Mouse (Mus musculus) neutrophil, adult 5-6 weeks (primary cell): ENCODE results near the gene Tas1r1. TPM values are rescaled to one million over a fixed set of nuclear protein-coding genes. Genes with fewer than 3 reads are reported as not detected.

Source experiments
- ATAC-seq: fragments of 151-379, 151-347 bp; 2 replicates; pipeline ENCODE4 v1.8.0; 2017; ENCODE audit warnings: mild to moderate bottlenecking, moderate TSS enrichment; ENCODE audit not compliant: insufficient number of reproducible peaks, poor library complexity, low FRiP score, severe bottlenecking; ENCODE audit errors: extremely low read depth
- total RNA-seq: library from RNA; stranded (forward); fragments of 200-1000 nt; gene quantifications from 2 replicates; pipeline ENCODE4 v1.2.3, GENCODE M21; 2017

Gene Tas1r1
- total RNA-seq: not detected in 2 replicates

DNA sequence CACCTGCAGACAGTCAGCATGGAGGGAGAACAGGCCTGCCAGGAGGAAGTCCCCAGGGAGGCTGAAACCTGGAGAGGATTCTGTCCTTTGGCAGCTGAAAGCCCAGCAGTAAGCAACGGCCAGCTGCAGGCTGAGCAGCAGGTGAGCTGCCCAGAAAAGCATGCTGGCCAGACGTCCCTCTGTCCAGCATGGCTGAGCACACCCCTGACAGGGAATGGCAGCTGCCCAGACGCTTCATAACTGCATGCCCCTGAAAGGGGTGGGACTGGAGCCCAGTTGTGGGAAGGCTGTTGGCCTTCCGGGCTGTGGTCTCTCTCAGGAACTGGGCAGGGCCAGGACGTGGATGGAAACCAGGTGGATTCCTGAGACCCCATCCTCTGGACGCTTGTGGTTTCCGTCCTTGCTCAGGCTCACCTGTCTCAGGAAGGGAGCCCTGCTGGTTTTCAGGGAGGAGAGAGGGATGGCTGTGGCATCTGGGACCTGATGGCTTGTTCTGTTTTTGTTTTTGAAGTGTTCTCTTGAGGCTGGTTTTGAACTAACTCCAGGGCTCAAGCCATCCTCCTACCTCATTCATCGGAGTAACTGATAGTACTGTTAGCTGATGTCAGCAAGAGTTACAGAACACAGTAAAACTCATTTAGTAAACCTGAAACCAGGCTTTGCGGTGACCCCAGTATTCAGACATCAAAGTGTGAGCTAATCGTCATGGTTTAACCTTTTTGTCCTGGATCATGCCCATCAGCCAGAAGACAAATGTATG is at the start of gene Tas1r1:
Gene Tas1r1 (minus strand): TSS at position 344 of the 760 bp plus-strand sequence.
- no peak for ATAC-seq

DNA sequence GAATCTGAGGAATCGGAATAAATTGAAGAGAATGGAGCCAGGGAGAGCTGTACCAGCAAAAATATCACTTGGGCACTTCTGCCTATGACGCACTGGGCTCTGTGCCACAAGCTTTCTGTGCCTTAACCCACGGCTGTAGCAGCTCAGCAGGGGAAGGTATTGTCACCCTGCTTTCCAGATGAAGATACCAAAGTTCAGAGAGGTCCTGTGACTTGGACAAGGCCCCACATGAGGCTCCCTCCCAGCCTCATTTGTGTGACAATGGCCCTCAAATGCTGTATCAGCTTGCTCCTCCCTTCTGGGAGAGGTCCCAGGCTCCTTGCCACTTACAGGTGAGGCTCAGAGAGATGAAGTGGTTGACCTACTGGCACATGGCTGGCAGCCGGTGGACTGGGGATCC is 49.8 kb upstream of the Tas1r1 start:
- no peak for ATAC-seq

DNA sequence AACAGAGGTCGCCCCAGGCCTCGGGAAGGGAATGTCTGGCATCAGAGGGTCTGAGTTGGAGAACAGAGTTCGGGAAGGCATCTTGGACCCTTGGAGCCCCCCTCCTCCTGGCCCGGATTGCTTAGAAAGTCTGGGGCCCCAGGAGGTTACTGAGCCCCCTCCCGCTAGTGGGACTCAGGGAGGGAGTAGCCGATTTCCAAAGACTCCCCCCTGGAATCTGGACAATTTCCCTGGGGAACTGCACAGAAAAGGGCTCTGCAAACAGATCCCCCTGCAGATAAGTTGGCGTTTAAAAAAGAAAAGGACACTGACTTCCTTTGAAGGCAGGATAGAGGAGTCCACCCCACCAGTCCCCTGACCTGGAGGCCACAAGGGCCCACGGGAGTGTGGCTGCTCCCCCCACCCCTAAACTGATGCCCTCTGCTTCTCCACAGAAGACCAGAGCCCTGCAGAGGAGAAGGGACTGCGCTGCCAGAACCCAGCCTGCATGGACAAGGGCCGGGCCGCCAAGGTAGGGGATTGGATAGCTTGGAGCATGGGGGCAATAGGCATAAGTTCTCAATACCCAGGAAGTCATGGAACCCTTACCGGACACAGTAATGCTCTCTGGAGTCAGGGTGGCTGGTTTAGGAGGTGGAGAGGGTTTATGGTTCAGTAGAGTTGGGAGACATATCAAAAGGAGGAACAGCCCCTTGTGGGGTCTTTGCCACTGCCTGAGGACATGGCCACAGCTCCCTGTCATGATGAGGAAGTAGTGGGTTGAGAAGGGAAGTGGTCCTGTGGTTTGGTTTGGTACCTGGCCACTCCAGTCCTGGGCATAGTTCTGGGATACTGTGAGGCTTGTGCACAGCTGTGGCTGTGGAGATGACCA is 49.1 kb upstream of the Tas1r1 start:
- ATAC-seq: no peak

DNA sequence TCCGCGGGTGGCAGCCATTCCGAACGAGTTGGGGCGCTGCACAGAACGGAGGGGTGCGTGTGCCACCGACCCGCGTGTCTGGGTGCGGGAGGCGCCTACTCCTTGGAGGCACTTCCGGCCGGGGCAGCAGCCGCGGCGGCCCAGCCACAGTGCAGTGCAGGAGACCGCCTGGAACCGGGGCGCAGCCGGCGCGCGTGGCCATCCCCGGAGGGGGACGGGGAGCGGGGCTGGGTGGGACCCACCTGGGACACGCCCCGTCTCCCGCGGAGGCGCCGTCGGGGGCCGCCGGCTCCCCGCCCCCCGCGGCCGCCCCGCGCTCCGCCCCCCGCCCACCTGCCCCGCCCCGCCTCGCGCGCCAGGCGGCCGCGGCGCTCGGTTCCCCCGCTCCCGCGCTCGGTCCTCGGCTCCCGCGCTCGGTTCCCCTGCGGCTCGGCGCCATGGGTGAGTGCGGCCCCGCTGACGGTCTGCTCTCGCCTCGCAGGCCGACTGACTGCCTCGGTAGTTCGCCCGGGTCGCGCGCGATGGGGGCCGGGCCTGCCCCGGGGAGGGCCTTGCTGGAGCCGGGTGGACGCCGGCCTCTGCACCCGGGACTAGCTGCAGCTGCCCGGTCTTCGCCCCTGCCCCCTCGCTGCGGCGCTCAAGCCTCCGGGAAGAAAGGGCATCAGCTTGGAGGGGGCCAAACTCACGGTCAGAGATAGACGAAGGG is 48.3 kb upstream of the Tas1r1 start:
- no peak for ATAC-seq

DNA sequence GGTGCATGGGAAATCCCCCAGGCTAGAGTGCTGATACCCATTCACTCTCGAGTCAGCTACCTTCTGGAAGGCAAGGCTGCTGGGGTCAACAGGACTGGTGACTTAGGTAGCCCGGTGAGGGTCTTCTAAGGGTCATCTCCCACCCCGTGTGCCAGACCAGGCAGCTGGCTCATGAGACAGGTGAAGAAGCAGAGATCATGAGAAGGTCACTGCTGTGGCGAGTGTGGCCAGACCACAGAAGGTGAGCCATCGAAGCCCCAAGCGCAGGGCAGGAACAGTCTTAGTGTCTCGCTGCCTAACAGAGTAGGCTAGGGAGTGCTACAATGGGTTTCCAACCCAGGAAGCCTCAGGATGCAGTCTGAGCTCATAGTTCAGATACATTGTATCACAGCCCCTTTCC is 46.2 kb upstream of the Tas1r1 start:
- ATAC-seq: no peak

DNA sequence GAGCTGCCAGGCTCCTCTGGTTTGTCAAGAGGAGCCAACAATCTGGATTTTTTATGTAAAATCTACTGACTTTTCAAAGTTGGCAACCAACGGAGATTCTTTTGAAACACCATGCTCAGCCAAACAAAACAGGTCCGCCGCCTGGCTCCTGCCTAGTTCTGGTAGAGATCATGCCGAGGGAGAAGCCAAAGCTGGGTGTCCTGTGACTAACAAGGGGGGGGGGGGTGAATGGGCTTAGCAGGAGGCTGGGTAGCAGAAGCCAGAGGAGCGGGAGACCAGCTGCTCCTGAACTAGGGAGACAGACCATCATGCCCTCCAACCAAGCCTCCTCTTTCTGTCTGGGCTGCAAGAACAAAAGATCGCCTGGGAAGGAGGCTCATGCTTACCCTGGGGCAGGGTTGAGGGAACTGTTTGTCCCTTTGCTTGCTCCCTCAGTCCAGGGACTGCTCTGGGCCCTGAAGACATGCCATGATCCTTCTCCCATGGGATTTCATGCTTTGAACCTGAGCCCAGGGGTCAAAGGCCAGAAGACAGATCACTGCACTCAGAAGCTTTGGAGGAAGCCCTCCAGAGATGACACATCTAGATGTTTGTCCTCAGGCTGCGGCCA is 45.3 kb upstream of the Tas1r1 start:
- no peak for ATAC-seq

DNA sequence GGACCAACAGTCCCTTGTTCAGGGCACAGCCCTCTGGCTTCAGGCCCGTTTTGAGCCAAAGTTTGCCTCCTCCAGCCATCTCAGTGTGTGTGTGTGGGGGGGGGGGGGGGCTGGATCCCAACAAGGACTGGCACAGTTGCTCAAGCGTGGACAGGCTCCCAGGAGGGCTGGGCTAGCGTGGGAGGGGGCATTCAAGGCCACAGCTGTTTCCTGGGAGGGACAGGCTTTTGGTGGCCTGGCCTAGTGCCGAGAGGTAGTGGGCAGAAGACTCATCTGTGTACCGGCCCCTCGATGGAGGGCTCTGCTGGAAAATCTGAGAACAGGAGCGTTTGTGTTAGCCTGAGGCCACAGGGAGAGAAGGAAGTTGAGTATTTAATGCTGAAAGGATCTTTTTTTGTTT is 41.6 kb upstream of the Tas1r1 start:
- no peak for ATAC-seq

DNA sequence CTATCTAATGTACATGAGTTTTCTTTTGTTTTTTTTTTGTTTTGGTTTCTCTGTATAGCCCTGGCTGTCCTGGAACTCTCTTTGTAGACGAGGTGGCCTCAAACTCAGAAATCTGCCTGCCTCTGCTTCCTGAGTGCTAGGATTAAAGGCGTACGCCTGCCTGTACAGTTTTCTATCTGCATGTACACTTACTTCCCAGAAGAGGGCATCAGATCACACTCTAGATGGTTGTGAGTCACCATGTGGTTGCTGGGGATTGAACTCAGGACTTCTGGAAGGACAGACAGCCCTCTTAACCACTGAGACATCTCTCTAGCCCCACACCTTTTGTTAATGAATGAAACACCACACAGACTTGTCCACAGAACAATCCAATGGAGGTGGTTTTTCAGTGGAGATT is 40.9 kb upstream of the Tas1r1 start:
- ATAC-seq: no peak

DNA sequence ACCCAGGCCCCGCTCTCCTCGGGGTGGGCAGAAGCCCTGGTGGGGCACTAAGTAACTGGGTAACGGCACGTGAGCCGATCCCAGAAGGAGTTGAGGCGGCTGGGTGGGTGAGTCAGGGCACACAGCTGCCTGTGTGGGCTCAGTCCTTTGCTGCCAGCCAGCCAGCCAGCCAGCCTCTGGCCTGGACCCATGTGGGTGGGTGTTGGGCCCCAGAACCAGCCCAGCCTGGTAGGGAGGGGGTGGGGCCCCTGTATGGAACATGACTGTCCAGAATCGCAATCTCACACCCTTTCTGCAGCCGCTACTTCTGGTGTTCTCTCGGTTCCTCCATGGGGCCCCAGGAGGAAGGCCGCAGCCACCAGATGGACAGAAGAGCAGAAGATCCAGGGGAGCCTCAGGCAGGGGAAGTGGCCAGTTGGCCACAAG is 39.8 kb upstream of the Tas1r1 start:
- ATAC-seq: no peak

DNA sequence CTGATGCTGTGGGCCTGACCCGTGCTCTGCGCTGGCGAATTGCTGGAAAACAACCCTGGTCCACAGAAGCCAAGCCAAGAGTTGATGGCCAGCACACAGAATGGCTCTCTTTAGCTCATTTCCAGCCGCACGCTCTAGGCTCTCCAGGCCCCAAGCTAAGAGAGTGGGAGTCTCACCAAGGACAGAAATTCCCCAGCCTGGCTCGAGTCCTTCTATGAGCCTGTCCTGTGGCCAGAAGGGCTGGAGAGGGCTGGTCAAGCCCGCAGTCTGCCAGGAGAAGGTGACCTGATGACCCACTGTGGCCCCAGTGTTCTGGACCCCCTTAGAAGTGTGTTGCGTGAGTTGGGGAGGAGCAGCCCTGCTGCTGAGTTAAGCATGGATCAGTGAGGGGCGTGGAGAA is 38.8 kb upstream of the Tas1r1 start:
- no peak for ATAC-seq

DNA sequence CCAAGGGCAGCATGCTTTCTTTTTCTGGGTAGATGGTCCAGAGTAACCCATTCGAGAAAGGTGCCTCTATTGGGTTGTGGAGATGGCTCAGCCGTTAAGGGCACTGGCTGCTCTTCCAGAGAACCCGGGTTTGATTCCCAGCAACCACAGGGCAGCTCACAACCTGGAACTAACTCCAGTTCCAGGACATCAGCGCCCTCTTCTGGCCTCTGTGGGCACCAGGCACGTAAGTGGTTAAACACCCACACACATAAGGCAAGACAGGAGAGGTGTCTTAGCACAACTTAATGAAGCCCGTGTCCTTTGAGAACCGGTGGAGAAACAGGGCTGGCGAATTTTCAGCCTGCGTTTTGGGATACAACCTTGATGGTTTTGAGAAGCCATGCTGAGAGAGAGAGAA is 36.2 kb upstream of the Tas1r1 start:
- ATAC-seq: no peak

DNA sequence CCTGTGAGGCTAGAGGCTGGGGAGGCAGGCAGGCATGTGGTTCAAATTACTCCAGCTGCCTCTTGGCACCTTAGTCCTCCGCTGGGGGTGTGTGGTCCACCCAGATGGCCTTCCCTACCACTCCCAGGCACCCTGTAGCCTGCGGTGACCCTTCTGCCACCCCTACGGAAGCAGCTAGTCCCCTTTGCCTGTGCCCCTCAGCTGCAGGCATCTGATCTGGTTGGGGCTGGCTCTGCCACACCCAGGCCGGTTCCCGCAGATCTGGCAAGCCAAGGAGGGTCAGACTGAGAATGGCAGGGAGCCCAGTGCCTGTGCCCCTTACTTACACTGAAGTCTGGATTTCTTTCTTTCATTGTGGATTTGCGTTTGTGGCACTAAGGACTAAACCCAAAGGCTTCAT is 35.3 kb upstream of the Tas1r1 start:
- ATAC-seq: no peak

DNA sequence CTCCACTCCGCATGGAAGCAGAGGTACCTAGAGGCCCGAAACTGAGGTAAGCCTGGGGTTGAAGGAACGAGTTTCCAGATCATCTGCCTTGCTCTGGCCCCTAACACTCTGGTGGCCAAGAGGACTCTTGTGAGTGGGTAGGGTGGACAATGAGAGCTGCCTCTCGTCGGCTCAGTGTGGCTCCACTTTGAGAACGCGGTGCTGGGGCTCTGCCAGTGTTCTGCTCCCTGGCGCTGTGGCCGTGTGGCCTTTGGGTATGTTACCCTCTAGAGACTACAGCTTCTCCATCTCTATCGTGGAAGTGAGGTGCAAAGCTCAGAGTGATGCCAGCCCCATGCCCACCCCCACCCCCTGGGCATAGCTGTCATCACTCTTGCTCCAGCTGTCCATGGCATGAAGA is 34.3 kb upstream of the Tas1r1 start:
- ATAC-seq: no peak

DNA sequence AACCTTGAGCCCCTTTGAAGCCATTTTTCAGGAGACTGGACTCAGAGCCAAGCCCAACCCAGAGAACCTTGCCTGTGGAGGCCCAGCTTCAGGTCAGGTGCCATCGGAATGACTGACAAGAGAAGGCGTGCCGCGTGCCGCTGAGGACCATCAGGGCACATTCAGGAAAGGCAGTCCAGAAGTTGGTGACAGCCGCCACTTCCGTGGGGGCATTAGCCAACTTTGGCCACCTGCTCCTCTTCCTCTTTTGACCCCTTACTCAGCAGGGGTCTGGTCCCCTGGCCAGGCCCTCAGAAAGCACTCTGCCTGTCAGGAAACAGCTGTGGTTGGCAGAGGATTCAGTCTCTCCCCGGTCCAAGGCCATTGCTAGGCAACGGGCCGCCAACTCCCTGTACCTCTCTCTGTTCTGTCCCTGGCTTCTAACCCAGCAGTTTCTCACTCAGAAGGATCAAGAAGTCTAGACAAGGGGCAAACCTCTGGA is 33.8 kb upstream of the Tas1r1 start, which contains the start of gene Plekhg5:
Gene Plekhg5 (plus strand): TSS at position 378 of the 481 bp plus-strand sequence.
- ATAC-seq: no peak

DNA sequence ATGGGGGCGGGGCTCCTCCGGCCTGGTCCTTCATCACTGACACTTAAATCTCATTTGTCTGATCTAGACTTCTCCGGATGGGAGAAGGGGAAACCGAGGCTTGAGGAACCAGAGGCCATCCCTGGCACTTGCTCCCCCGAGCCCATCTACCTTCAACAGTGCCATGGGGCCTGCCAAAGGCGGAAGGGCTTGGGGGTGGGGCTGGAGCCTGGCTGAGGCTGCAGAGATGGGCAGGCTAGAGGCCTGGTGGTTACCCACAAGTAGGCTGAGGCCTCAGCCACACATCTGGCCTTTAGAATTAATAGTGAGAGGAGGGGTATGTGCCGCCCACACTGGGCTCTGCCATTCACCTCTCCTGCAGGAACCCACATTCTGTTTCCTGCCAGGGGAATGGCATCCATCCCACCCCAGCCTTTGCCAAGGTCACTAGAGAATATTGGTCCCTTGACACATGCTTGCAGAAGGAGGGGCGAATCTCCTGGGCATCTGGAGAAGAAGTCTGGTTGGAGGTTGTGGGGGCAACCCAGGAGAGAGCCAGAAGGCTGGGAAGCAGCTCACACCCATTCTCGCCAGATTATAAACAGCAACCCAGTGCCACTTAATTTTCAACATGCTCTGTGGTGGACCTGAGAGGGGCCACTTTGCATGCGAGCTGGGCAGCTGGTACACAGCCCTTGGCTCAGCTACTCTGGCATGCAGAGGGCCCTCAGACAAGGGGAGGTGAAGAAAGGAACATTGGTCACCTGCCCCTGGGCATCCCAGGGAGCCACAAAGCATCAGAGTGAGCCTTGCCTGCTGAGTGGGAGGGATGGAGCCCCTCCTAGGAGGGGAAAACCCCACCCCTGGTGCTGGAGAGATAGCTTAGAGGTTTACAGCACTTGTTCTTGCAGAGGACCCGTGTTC is 32.4 kb upstream of the Tas1r1 start:
- no peak for ATAC-seq

DNA sequence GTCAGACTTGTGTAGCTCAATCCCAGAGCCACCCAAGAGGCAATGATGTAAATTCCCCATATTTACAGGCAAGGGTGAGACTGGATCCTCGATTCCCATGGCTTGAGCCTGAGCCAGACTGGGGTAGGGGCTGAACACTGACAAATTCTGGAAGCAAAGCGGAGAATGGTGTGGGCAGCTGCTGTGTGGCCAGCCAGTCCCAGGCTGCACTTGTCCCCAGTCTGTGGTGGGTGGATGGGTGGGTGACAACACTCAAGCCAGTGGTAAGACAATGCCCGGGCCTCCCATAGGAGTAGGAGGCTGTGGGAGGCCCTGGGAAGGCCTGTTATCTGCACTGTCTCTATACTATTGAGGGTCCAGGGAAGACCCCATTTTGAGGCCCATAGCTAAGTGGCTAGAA is 30.9 kb upstream of the Tas1r1 start:
- no peak for ATAC-seq

DNA sequence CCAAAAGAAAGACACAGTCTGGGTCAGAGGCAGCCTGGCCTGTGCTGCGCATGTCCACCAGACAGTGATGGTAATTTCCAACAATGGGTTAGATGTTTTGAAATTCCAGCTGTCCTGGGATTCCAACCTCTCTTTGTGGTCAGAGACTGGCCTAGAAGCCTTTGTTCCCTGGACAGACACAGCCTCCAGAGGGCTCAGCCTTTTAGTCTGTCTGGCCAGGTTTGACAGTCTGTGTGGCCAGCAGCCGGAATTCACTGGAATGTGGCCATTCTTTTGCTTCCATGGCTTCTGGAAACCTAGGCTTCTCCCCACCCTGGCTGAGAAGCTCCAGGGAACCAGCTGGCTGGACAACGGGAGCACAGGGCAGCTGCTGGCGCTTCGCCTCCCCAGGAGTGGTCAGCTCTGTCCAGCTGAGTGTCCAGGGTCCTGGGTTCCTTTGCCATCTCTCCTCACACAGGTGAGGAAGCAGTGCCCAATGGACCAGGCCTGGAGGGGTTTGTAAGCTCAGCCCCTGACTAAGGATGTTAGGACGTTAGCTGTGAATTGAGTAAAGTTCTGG is 29.9 kb upstream of the Tas1r1 start:
- ATAC-seq: no peak

DNA sequence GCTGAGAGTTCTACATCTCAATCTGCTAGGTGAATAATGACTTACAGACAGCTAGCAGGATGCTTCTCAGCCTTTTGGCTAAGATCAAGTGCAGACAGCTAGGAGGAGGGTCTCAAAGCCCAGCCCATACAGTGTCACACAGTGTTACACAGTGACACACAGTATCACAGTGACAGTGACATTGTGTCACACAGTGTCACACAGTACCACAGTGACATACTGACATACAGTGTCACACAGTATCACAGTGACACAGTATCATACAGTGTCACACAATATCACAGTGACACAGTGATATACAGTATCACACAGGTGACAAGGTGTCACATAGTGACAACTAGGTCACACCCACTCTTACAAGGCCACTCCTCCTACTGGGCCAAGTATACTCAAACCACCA is 28.9 kb upstream of the Tas1r1 start:
- ATAC-seq: no peak
